Mouse (Mus musculus) myocyte (in vitro differentiated cells): ENCODE measurements around the gene Ces2e. TPM values are rescaled to one million over a fixed set of nuclear protein-coding genes. Genes with fewer than 3 reads are reported as not detected.

Experiments used
- H3K27me3 ChIP-seq: one replicate; pipeline ENCODE4 v1.6.1; 2011; ENCODE audit not compliant: control insufficient read depth, insufficient read depth, insufficient read length
- H3K36me3 ChIP-seq: one replicate; pipeline ENCODE4 v1.6.1; 2011; ENCODE audit not compliant: control insufficient read depth, insufficient read depth
- H3K4me2 ChIP-seq: one replicate; pipeline ENCODE4 v1.6.1; 2011; ENCODE audit warnings: low read depth, control low read depth
- H3K4me3 ChIP-seq: one replicate; pipeline ENCODE4 v1.5.1; 2011; ENCODE audit warnings: mild to moderate bottlenecking, control low read depth, moderate library complexity
- H3K79me2 ChIP-seq: one replicate; pipeline ENCODE4 v1.6.1; 2011; ENCODE audit not compliant: control insufficient read depth, insufficient read depth
- H3ac ChIP-seq: one replicate; pipeline ENCODE4 v1.6.1; 2011; ENCODE audit not compliant: control insufficient read depth, insufficient read length
- CEBPB ChIP-seq: IDR thresholded peaks from 2 replicates; pipeline ENCODE4 v1.6.1; 2011; ENCODE audit warnings: mild to moderate bottlenecking, moderate library complexity; ENCODE audit not compliant: poor library complexity, insufficient read depth, severe bottlenecking
- E2F4 ChIP-seq: IDR thresholded peaks from one replicate; pipeline ENCODE4 v1.6.1; 2011; ENCODE audit warnings: mild to moderate bottlenecking, control low read depth, moderate library complexity; ENCODE audit not compliant: insufficient read depth
- MAX ChIP-seq: IDR thresholded peaks from one replicate; pipeline ENCODE4 v1.6.1; 2011; ENCODE audit warnings: low read depth, mild to moderate bottlenecking, control low read depth
- MYOD1 ChIP-seq, 3 experiments: IDR thresholded peaks; one replicate each; pipeline ENCODE4 v1.6.1; 2011; ENCODE audit warnings: control low read depth in 2 of 3, low read depth in 2 of 3, mild to moderate bottlenecking in 2 of 3, moderate library complexity in 1 of 3; ENCODE audit not compliant: insufficient read length in 2 of 3, control insufficient read depth in 1 of 3
- MYOG ChIP-seq, 3 experiments: IDR thresholded peaks; one replicate each; pipeline ENCODE4 v1.6.1; 2011; ENCODE audit warnings: control low read depth in 2 of 3, low read depth in 2 of 3, mild to moderate bottlenecking in 2 of 3; ENCODE audit not compliant: insufficient read length in 2 of 3, control insufficient read depth in 1 of 3, insufficient read depth in 1 of 3
- POLR2A ChIP-seq: IDR thresholded peaks from one replicate; pipeline ENCODE4 v1.6.1; 2011; ENCODE audit warnings: low read depth, mild to moderate bottlenecking, control low read depth, moderate library complexity; ENCODE audit not compliant: insufficient read length
- POLR2AphosphoS2 ChIP-seq: IDR thresholded peaks from one replicate; pipeline ENCODE4 v1.6.1; 2011; ENCODE audit warnings: low read depth, control low read depth; ENCODE audit not compliant: insufficient read length
- REST ChIP-seq: IDR thresholded peaks from one replicate; pipeline ENCODE4 v1.6.1; 2011; ENCODE audit warnings: mild to moderate bottlenecking, control low read depth, moderate library complexity; ENCODE audit not compliant: insufficient read depth, insufficient read length
- SRF ChIP-seq: IDR thresholded peaks from one replicate; pipeline ENCODE4 v1.6.1; 2011; ENCODE audit warnings: low read depth; ENCODE audit not compliant: control insufficient read depth, insufficient read length
- TCF12 ChIP-seq: IDR thresholded peaks from one replicate; pipeline ENCODE4 v1.6.1; 2011; ENCODE audit warnings: mild to moderate bottlenecking, control low read depth; ENCODE audit not compliant: poor library complexity, insufficient read depth, severe bottlenecking
- TCF3 ChIP-seq: IDR thresholded peaks from one replicate; pipeline ENCODE4 v1.6.1; 2011; ENCODE audit warnings: low read depth, control low read depth; ENCODE audit not compliant: insufficient read length
- USF1 ChIP-seq: IDR thresholded peaks from one replicate; pipeline ENCODE4 v1.6.1; 2011; ENCODE audit warnings: low read depth, mild to moderate bottlenecking, control low read depth, moderate library complexity
- polyA plus RNA-seq: library from polyadenylated mRNA; unstranded; fragments of >200 nt; fragmentation: generic; extraction: Trizol; gene quantifications from one replicate; pipeline ENCODE4 v1.2.1, GENCODE M21; 2012; ENCODE audit warnings: missing spikeins

Ces2e gene
- polyA plus RNA-seq, 1 experiment, result 0.02 TPM

DNA sequence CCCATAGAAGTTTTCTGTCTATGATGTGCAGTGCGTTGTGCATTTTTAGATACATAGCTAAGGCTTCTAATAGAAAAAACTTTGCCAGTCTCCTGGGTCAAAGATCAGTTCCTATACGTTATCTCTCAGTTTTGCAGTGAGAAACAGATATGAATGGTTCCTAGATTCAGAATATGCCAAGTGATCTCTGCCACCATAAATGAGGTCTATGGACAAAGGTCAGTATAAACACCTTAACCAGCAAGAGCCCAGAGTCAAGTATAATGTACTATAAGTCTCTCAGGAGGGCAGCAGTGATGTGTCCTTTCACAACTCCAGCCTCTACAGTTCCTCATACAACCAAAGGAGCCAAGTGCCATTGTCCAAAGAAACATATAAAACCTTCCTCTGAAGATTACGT, 1.2 kb downstream of the Ces2e start:
- H3K36me3 ChIP-seq, result no peaks in the 10 kb centered on the region
- TF ChIP-seq POLR2A (no peak), MYOG (IDR thresholded peaks at IDR 0.05; ENCODE audit: control insufficient read depth in 1 of 3, insufficient read depth in 1 of 3, insufficient read length in 2 of 3, low read depth in 2 of 3) (no peak), E2F4 (no peak), MYOD1 (IDR thresholded peaks at IDR 0.05; ENCODE audit: control insufficient read depth in 1 of 3, insufficient read length in 2 of 3, low read depth in 2 of 3) (no peak), CEBPB (no peak), TCF12 (no peak), POLR2AphosphoS2 (no peak), REST (no peak), USF1 (no peak), TCF3 (no peak), MAX (no peak)
- H3ac ChIP-seq, result no peak overlapping the region
- no peak overlapping the region for H3K4me3 ChIP-seq
- no peak overlapping the region for H3K4me2 ChIP-seq
- no peaks in the 10 kb centered on the region for H3K79me2 ChIP-seq
- no peaks in the 10 kb centered on the region for H3K27me3 ChIP-seq

- Histone ChIP-seq H3K4me3 (no peak overlapping the region), H3K79me2 (no peaks in the 10 kb centered on the region), H3K36me3 (no peaks in the 10 kb centered on the region), H3K4me2 (no peak overlapping the region), H3ac (no peak overlapping the region), H3K27me3 (no peaks in the 10 kb centered on the region)
- TF ChIP-seq REST (no peak), MYOD1 (IDR thresholded peaks at IDR 0.05; ENCODE audit: control insufficient read depth in 1 of 3, insufficient read length in 2 of 3, low read depth in 2 of 3) (no peak), CEBPB (no peak), USF1 (no peak), TCF3 (no peak), POLR2AphosphoS2 (no peak), SRF (no peak), E2F4 (no peak), TCF12 (no peak), MYOG (IDR thresholded peaks at IDR 0.05; ENCODE audit: control insufficient read depth in 1 of 3, insufficient read depth in 1 of 3, insufficient read length in 2 of 3, low read depth in 2 of 3) (no peak), MAX (no peak)
These were observed 18.6 kb downstream of the Ces2e start for GRCm38 (mm10) chr8:104944665-104945064.

DNA sequence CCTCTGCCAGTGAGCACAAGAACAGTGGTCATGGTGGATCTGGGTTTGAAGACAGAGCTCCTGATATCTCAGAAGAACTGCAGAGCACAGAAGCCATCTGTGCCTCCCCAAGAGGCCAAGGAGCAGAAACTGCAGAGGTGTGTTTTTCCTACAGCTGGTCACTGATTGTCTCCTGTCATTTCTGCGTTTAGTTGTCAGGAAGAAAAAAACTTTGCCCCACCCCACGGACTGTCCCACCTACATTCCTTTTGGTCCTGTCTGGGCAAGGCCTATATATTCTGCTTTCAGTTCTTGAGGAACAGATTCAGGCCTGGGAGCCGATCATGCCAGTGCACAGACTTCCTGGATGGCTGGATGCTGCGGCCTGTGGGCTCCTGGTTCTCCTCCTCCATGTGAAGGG, 21.0 kb downstream of the Ces2e start, which contains the start of gene Ces2f:
Gene Ces2f (plus strand): TSS at position 301 of the 400 bp plus-strand sequence.
- H3K36me3 ChIP-seq, result no peaks in the 10 kb centered on the region
- no peak within 1 kb of the TSS for H3ac ChIP-seq
- H3K4me3 ChIP-seq, result no peak within 1 kb of the TSS
- no peaks in the 10 kb centered on the region for H3K27me3 ChIP-seq
- no peak within 1 kb of the TSS for H3K4me2 ChIP-seq
- TF ChIP-seq MAX (no peak), POLR2AphosphoS2 (no peak), CEBPB (no peak), MYOG (IDR thresholded peaks at IDR 0.05; ENCODE audit: control insufficient read depth in 1 of 3, insufficient read depth in 1 of 3, insufficient read length in 2 of 3, low read depth in 2 of 3) (no peak), REST (no peak), SRF (no peak), E2F4 (no peak), TCF3 (no peak), TCF12 (no peak), MYOD1 (IDR thresholded peaks at IDR 0.05; ENCODE audit: control insufficient read depth in 1 of 3, insufficient read length in 2 of 3, low read depth in 2 of 3) (no peak)
- H3K79me2 ChIP-seq, result no peaks in the 10 kb centered on the region

DNA sequence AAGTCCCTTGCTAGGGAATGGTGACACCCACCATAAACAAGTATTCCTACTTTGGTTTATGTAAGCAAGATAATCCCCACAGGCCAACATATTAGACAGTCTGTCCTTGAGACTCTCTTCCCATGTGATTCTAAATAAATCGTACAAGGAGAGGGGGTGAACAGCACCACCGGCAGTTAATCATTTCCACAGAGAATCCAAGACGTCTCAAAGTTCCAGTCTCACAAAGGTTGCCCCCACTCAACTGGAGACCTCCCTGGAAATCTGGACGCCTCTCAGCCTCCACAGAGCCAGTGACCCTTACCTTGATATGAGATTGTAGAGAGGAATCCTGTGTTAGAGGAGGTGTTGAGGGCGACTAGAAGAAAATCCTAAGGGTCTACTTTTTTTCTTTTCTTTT, 23.0 kb downstream of the Ces2e start:
- Histone ChIP-seq H3K27me3 (no peaks in the 10 kb centered on the region), H3K4me2 (no peak overlapping the region), H3ac (no peak overlapping the region), H3K79me2 (no peaks in the 10 kb centered on the region), H3K4me3 (no peak overlapping the region), H3K36me3 (no peaks in the 10 kb centered on the region)
- TF ChIP-seq REST, result no peak
- no peak for TF ChIP-seq SRF
- TF ChIP-seq CEBPB, result no peak
- no peak for TF ChIP-seq MYOG (IDR thresholded peaks at IDR 0.05; ENCODE audit: control insufficient read depth in 1 of 3, insufficient read depth in 1 of 3, insufficient read length in 2 of 3, low read depth in 2 of 3)
- TF ChIP-seq E2F4, result no peak
- no peak for TF ChIP-seq USF1
- no peak for TF ChIP-seq POLR2AphosphoS2
- TF ChIP-seq POLR2A, result no peak
- no peak for TF ChIP-seq TCF12
- TF ChIP-seq MAX, result no peak
- no peak for TF ChIP-seq TCF3
- no peak for TF ChIP-seq MYOD1 (IDR thresholded peaks at IDR 0.05; ENCODE audit: control insufficient read depth in 1 of 3, insufficient read length in 2 of 3, low read depth in 2 of 3)

- no peak within 1 kb of the TSS for H3K4me3 ChIP-seq
- no peaks in the 10 kb centered on the region for H3K79me2 ChIP-seq
- H3K27me3 ChIP-seq, result no peaks in the 10 kb centered on the region
- H3ac ChIP-seq, result no peak within 1 kb of the TSS
- H3K36me3 ChIP-seq, result no peaks in the 10 kb centered on the region
- no peak for TF ChIP-seq USF1
- TF ChIP-seq E2F4, result no peak
- TF ChIP-seq MAX, result no peak
- no peak for TF ChIP-seq CEBPB
- no peak for TF ChIP-seq SRF
- TF ChIP-seq MYOG (IDR thresholded peaks at IDR 0.05; ENCODE audit: control insufficient read depth in 1 of 3, insufficient read depth in 1 of 3, insufficient read length in 2 of 3, low read depth in 2 of 3), result no peak
- no peak for TF ChIP-seq POLR2A
- no peak for TF ChIP-seq MYOD1 (IDR thresholded peaks at IDR 0.05; ENCODE audit: control insufficient read depth in 1 of 3, insufficient read length in 2 of 3, low read depth in 2 of 3)
- no peak for TF ChIP-seq REST
- no peak for TF ChIP-seq TCF3
- no peak for TF ChIP-seq POLR2AphosphoS2
- no peak for TF ChIP-seq TCF12
- H3K4me2 ChIP-seq, result no peak within 1 kb of the TSS
These were observed 35.5 kb downstream of the Ces2e start, which contains the start of gene Ces2g for GRCm38 (mm10) chr8:104961537-104961961. TSS of gene Ces2g (plus strand) at chr8:104961718.
